Mouse (Mus musculus): ENCODE data around the gene Serinc2.

Serinc2 gene

GRCm38 (mm10) chr4:130296243-130296965 is 17.4 kb upstream of the Serinc2 start:
- DNase-seq: no peak

GRCm38 (mm10) chr4:130295047-130295745 is 16.2 kb upstream of the Serinc2 start:
- no peak for DNase-seq

GRCm38 (mm10) chr4:130294513-130294912 is 15.5 kb upstream of the Serinc2 start:
- DNase-seq: no peak

GRCm38 (mm10) chr4:130292271-130292670 is 13.3 kb upstream of the Serinc2 start:
- peak; percentile 83 for DNase-seq

- DNase-seq: no peak
Measured at GRCm38 (mm10) chr4:130289824-130290223, 10.8 kb upstream of the Serinc2 start.

GRCm38 (mm10) chr4:130286531-130286930 is 7.5 kb upstream of the Serinc2 start:
- no peak for DNase-seq

- no peak for DNase-seq
Measured at GRCm38 (mm10) chr4:130283826-130284225, 4.8 kb upstream of the Serinc2 start.

- DNase-seq: no peak
Measured at GRCm38 (mm10) chr4:130282856-130283255, 3.9 kb upstream of the Serinc2 start.

- no peak for DNase-seq
Measured at GRCm38 (mm10) chr4:130276573-130277176, 2.3 kb downstream of the Serinc2 start.

GRCm38 (mm10) chr4:130275823-130276105 is 3.2 kb downstream of the Serinc2 start:
- no peak for DNase-seq

GRCm38 (mm10) chr4:130275016-130275822 is 3.8 kb downstream of the Serinc2 start:
- peak; percentile 16 for DNase-seq

- no peak for DNase-seq
Measured at GRCm38 (mm10) chr4:130274346-130275015, 4.5 kb downstream of the Serinc2 start.

GRCm38 (mm10) chr4:130273698-130274345 is 5.2 kb downstream of the Serinc2 start:
- DNase-seq: no peak

GRCm38 (mm10) chr4:130270611-130271347 is 8.2 kb downstream of the Serinc2 start:
- no peak for DNase-seq

GRCm38 (mm10) chr4:130270089-130270488 is 8.9 kb downstream of the Serinc2 start:
- no peak for DNase-seq

GRCm38 (mm10) chr4:130268736-130269135 is 10.3 kb downstream of the Serinc2 start:
- no peak for DNase-seq

GRCm38 (mm10) chr4:130267069-130267468 is 11.9 kb downstream of the Serinc2 start:
- no peak for DNase-seq

GRCm38 (mm10) chr4:130266601-130267000 is 12.4 kb downstream of the Serinc2 start:
- no peak for DNase-seq

- DNase-seq: peak; percentile 79
Measured at GRCm38 (mm10) chr4:130264698-130265349, 14.2 kb downstream of the Serinc2 start.

GRCm38 (mm10) chr4:130264131-130264530 is 14.9 kb downstream of the Serinc2 start:
- no peak for DNase-seq

- no peak for DNase-seq
Measured at GRCm38 (mm10) chr4:130260406-130260805, 18.6 kb downstream of the Serinc2 start.

Measured in thymus, postnatal 4 days (tissue).